Mouse (Mus musculus) hindbrain, embryonic 14.5 days (tissue): ENCODE data around the gene Lrfn1. TPM values are rescaled to one million over a fixed set of nuclear protein-coding genes. Genes with fewer than 3 reads are reported as not detected.
A peak's percentile ranks its signal among the peaks of the same experiment; 100 is the strongest.

Source experiments
- ATAC-seq: fragments of 200-750 bp; cut with Nextera tagmentation; 2 replicates; pipeline ENCODE4 v1.8.0; 2017; ENCODE audit warnings: moderate number of reproducible peaks, mild to moderate bottlenecking, moderate TSS enrichment, moderate library complexity; ENCODE audit not compliant: low FRiP score
- DNase-seq: peaks from one replicate; pipeline ENCODE4 v3.0.0-alpha.2; 2015; ENCODE audit warnings: low spot score
- H3K27ac ChIP-seq: fragments of 300-500 bp; sonication (generic); 2 replicates; pipeline ENCODE4 v1.5.1; 2014; ENCODE audit warnings: mild to moderate bottlenecking, moderate library complexity
- H3K27me3 ChIP-seq: fragments of 300-500 bp; sonication (generic); 2 replicates; pipeline ENCODE4 v1.6.1; 2014; ENCODE audit warnings: mild to moderate bottlenecking, low read length, mixed read lengths; ENCODE audit not compliant: control insufficient read depth, insufficient read depth
- H3K36me3 ChIP-seq: fragments of 300-500 bp; sonication (generic); replicated peaks from 2 replicates; pipeline ENCODE4 v1.6.1; 2014; ENCODE audit not compliant: control insufficient read depth, insufficient read depth
- H3K4me1 ChIP-seq: fragments of 300-500 bp; sonication (generic); replicated peaks from 2 replicates; pipeline ENCODE4 v1.6.1; 2014; ENCODE audit warnings: antibody characterized with exemption, low read length, mixed read lengths; ENCODE audit not compliant: control insufficient read depth, insufficient read depth
- H3K4me2 ChIP-seq: fragments of 300-500 bp; sonication (generic); replicated peaks from 2 replicates; pipeline ENCODE4 v1.6.1; 2014; ENCODE audit warnings: mild to moderate bottlenecking, moderate library complexity
- H3K4me3 ChIP-seq: fragments of 300-500 bp; sonication (generic); replicated peaks from 2 replicates; pipeline ENCODE4 v1.5.1; 2014; ENCODE audit warnings: mild to moderate bottlenecking, low read length
- H3K9ac ChIP-seq: fragments of 300-500 bp; sonication (generic); 2 replicates; pipeline ENCODE4 v1.6.1; 2014
- H3K9me3 ChIP-seq: fragments of 300-500 bp; sonication (generic); 2 replicates; pipeline ENCODE4 v1.6.1; 2016; ENCODE audit warnings: low read length; ENCODE audit not compliant: control insufficient read depth
- WGBS: fragments of 180-500 bp; shearing (Covaris S2); extraction: QIAGEN DNeasy Blood & Tissue Kit; methylation state at CpG from one replicate; pipeline ENCODE4 v1.1.7; 2014; 5-methylcytosine and 5-hydroxymethylcytosine counted together
- polyA plus RNA-seq: library from polyadenylated mRNA; unstranded; fragments of >200 nt; fragmentation: Nextera tagmentation; extraction: Ambion mirVana; gene quantifications from 2 replicates; pipeline ENCODE4 v1.2.1, GENCODE M21; 2014

Gene Lrfn1
- 25.5 and 28.7 TPM in 2 replicates for polyA plus RNA-seq

- H3K36me3 ChIP-seq = peaks cover 18% of the 10 kb centered on the region
- no peak for DNase-seq
- ATAC-seq = peak; percentile 71
- WGBS = under 1% methylated on average over 45 of the region's 97 CpGs
- H3K4me1 ChIP-seq = peaks cover 15% of the 10 kb centered on the region
- H3K9ac ChIP-seq = peak within 1 kb of the TSS; percentile 93
- peak within 1 kb of the TSS; percentile 90 for H3K4me3 ChIP-seq
- peak within 1 kb of the TSS; percentile 81 for H3K27ac ChIP-seq
- peak within 1 kb of the TSS; percentile 62 for H3K4me2 ChIP-seq
- no peaks in the 10 kb centered on the region for H3K9me3 ChIP-seq
- no peaks in the 10 kb centered on the region for H3K27me3 ChIP-seq
These were observed at the start of gene Lrfn1 for GRCm38 (mm10) chr7:28451531-28452360. Gene Lrfn1 (plus strand): TSS chr7:28451980.

- ATAC-seq = no peak
- no peak for DNase-seq
- H3K9me3 ChIP-seq = no peaks in the 10 kb centered on the region
- H3K4me1 ChIP-seq = no peaks in the 10 kb centered on the region
- H3K27me3 ChIP-seq = no peaks in the 10 kb centered on the region
- H3K36me3 ChIP-seq = peaks cover 98% of the 10 kb centered on the region
- H3K27ac ChIP-seq = no peak overlapping the region
- H3K9ac ChIP-seq = no peak overlapping the region
- WGBS = 84% methylated on average over 3 of the region's 3 CpGs
- no peak overlapping the region for H3K4me3 ChIP-seq
- no peak overlapping the region for H3K4me2 ChIP-seq
These were observed 40.8 kb upstream of the Lrfn1 start for GRCm38 (mm10) chr7:28410841-28411475.

GRCm38 (mm10) chr7:28412826-28413225, 39.0 kb upstream of the Lrfn1 start:
- no peak overlapping the region for H3K27ac ChIP-seq
- H3K27me3 ChIP-seq = no peaks in the 10 kb centered on the region
- DNase-seq (no peak), ATAC-seq (no peak)
- H3K36me3 ChIP-seq = peaks cover 94% of the 10 kb centered on the region
- no peaks in the 10 kb centered on the region for H3K9me3 ChIP-seq
- H3K9ac ChIP-seq = no peak overlapping the region
- no peaks in the 10 kb centered on the region for H3K4me1 ChIP-seq
- 92% methylated on average over 4 of the region's 4 CpGs for WGBS
- H3K4me2 ChIP-seq = no peak overlapping the region
- no peak overlapping the region for H3K4me3 ChIP-seq

DNA sequence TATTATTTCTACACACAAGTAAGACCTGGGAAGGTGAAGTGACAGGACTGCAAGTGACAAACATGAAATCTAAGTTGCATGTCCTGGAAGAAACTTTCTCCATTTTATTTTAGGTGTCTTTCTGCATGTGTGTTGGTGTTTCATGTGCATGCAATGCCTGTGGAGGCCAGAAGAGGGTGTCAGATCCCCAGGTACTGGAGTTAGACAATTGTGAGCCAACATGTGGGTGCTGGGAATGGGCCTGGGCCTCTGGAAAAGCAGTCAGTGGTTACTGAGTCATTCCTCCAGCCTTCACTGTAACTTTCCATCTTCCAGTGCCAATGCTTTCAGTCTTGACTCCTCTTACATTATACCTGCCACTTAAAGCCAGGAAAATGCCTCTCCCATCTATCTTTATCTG, 34.4 kb upstream of the Lrfn1 start:
- ATAC-seq (no peak), DNase-seq (no peak)
- Histone ChIP-seq H3K4me2 (no peak overlapping the region), H3K27me3 (no peaks in the 10 kb centered on the region), H3K27ac (no peak overlapping the region), H3K9me3 (no peaks in the 10 kb centered on the region), H3K4me1 (no peaks in the 10 kb centered on the region), H3K4me3 (no peak overlapping the region), H3K9ac (no peak overlapping the region), H3K36me3 (peaks cover 89% of the 10 kb centered on the region)

DNA sequence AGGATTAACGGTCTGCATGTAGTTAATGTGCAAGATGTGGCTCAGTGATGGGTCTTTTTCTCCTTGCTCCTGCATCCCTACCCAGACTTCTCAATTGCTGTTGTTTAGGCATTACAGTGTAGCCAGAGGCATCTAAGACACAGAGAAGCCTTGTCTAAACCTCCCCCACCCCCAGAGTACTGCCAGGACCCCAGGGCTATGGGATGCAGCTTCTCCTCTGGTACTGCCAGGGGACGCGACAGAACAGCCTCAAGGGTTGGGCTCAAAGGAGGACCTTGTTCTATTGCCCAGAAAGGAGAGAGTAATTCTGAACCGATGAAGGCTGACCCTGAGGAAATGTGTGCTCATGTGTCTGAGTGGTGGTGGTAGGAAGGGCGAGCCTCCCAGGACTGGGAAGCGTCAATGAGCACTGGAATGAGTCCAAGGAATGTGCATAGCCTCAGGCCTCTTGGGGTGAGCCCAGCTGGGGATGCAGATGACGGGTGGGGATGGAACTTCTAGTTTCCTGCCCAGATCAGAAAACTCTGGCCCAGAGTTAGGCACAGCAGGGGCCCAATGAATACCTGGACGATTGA, 33.6 kb upstream of the Lrfn1 start:
- Histone ChIP-seq H3K9ac (no peak overlapping the region), H3K27me3 (no peaks in the 10 kb centered on the region), H3K27ac (no peak overlapping the region), H3K36me3 (peaks cover 89% of the 10 kb centered on the region), H3K4me2 (no peak overlapping the region), H3K9me3 (no peaks in the 10 kb centered on the region), H3K4me1 (no peaks in the 10 kb centered on the region), H3K4me3 (no peak overlapping the region)
- DNase-seq (no peak), ATAC-seq (no peak)
- 82% methylated on average over 8 of the region's 8 CpGs for WGBS

GRCm38 (mm10) chr7:28419416-28419815, 32.4 kb upstream of the Lrfn1 start:
- no peak overlapping the region for H3K4me3 ChIP-seq
- DNase-seq (no peak), ATAC-seq (no peak)
- H3K9me3 ChIP-seq = no peaks in the 10 kb centered on the region
- no peak overlapping the region for H3K9ac ChIP-seq
- H3K27ac ChIP-seq = no peak overlapping the region
- H3K36me3 ChIP-seq = peaks cover 87% of the 10 kb centered on the region
- H3K4me2 ChIP-seq = no peak overlapping the region
- no peaks in the 10 kb centered on the region for H3K4me1 ChIP-seq
- 100% methylated on average over 2 of the region's 2 CpGs for WGBS
- H3K27me3 ChIP-seq = no peaks in the 10 kb centered on the region

GRCm38 (mm10) chr7:28423018-28423417, 28.8 kb upstream of the Lrfn1 start:
- Histone ChIP-seq H3K27me3 (no peaks in the 10 kb centered on the region), H3K36me3 (peaks cover 61% of the 10 kb centered on the region), H3K27ac (no peak overlapping the region), H3K4me2 (no peak overlapping the region), H3K4me1 (no peaks in the 10 kb centered on the region), H3K9me3 (no peaks in the 10 kb centered on the region), H3K4me3 (no peak overlapping the region), H3K9ac (no peak overlapping the region)
- no peak for DNase-seq
- WGBS = 96% methylated on average over 1 of the region's 1 CpGs
- ATAC-seq = no peak

GRCm38 (mm10) chr7:28427738-28428137, 24.0 kb upstream of the Lrfn1 start:
- H3K9me3 ChIP-seq = no peaks in the 10 kb centered on the region
- H3K9ac ChIP-seq = no peak overlapping the region
- no peaks in the 10 kb centered on the region for H3K27me3 ChIP-seq
- no peak overlapping the region for H3K27ac ChIP-seq
- no peak overlapping the region for H3K4me3 ChIP-seq
- no peak for DNase-seq
- no peak for ATAC-seq
- H3K4me1 ChIP-seq = peaks cover 10% of the 10 kb centered on the region
- peaks cover 32% of the 10 kb centered on the region for H3K36me3 ChIP-seq
- H3K4me2 ChIP-seq = no peak overlapping the region

DNA sequence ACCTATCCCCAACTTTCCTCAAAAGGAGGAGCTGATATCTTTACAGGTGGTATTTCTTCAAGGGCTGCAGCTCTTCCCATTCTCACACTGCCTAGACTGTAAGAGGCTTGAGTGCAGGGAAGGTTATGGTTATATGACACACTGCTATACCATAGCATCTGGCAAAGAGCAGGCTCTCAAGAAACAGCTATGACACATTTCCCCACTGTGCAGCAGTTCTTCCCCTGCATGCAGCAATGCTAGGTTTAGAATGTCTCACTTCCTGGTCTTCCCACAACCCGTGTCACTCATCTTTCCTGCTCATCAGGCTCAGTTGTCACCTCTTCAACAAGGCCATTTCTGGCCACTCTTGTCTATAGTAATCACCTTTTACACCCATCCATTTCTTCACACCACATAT, 21.3 kb upstream of the Lrfn1 start:
- ATAC-seq (no peak), DNase-seq (no peak)
- peaks cover 29% of the 10 kb centered on the region for H3K36me3 ChIP-seq
- H3K27ac ChIP-seq = no peak overlapping the region
- WGBS = 76% methylated on average over 1 of the region's 1 CpGs
- no peaks in the 10 kb centered on the region for H3K27me3 ChIP-seq
- H3K4me3 ChIP-seq = no peak overlapping the region
- no peaks in the 10 kb centered on the region for H3K9me3 ChIP-seq
- H3K4me2 ChIP-seq = no peak overlapping the region
- H3K9ac ChIP-seq = no peak overlapping the region
- peaks cover 37% of the 10 kb centered on the region for H3K4me1 ChIP-seq
